Mouse (Mus musculus) cortical plate, adult 2 months (tissue): ENCODE measurements around the gene C77080.

Experiments
- CTCF ChIP-seq: fragments of 200-500 bp; IDR thresholded peaks from 2 replicates; pipeline ENCODE4 v1.5.1; 2011; ENCODE audit warnings: mild to moderate bottlenecking, control low read depth, low read length; ENCODE audit not compliant: insufficient read depth; ENCODE audit errors: extremely low read depth
- POLR2A ChIP-seq: fragments of 200-500 bp; IDR thresholded peaks from 2 replicates; pipeline ENCODE4 v1.6.1; 2011; ENCODE audit warnings: mild to moderate bottlenecking, low read length, control low read depth; ENCODE audit not compliant: insufficient read depth; ENCODE audit errors: extremely low read depth

GRCm38 (mm10) chr4:129249288-129249687, 11.9 kb downstream of the C77080 start:
- TF ChIP-seq POLR2A (no peak), CTCF (no peak)
